Mouse (Mus musculus): ENCODE measurements at regions not wholly inside any gene's neighbourhood (a gene's known extent, or its start where the extent isn't known, plus 50 kb on each side); places are given as distances from the start of the nearest gene placed in this dataset.
A peak's percentile ranks its signal among the peaks of the same experiment; 100 is the strongest.
"Not testable (repeated sequence)": the region's sequence is repeated elsewhere in the genome, so short reads cannot be mapped to it uniquely, and the experiment has no call there.

GRCm38 (mm10) chr13:61805300-61805699, 235.4 kb upstream of the Cts3 start:
- not testable (repeated sequence) for DNase-seq

DNA sequence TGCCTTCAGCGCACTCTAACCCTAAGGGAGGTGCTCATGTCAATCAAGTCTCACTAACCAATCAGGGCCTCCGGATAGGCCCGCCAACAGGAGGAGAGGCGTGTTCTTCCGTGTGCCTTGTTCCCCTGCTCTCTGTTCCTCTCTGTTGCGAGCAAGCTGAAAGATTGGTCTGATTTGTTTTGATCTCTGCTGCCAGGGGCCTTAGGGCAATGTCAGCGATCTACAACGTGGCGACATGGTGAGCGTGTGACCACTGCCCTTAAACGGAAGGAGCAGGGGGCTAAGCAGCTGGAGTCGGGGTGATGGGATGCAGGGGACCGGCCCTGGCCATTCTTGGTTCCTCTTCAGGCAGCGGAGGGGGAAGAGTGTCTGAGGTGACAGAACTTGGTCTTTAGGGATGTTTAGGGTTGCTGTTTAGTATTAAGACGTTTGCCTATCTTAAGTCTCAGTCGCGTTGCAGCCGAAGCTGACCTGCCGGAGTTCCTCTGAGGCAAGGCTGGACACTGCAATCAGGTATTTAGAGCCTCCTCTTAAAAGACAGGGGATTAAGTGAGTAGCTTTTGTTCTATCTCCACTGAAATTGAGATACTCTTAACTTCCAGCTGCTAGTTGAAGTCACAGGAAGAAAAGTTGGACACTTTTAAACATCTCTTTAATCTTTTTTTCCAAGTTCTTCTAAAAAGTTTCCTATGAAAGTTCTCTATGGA, 234.4 kb upstream of the Cts3 start:
- peak; percentile 5 to 10 for DNase-seq

DNA sequence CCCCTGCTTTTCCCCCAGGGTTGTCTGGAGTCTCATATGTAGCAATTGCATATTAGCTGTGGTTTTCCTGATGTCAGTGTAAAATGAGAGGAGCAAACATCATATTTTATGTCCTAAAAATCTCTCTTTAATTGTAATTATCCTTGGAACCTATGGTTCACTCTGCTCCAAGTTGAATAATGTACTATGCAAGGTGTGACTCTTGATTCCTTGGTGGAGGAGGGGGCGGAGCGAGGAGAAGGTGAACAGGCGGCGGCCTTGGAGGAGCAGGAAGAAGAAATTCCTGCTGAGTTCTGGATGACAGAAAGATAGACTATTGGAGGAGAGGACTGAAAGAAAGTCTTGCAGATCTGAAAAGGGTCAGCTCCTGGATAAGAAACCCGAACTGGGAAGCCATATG, 233.8 kb upstream of the Cts3 start:
- not testable (repeated sequence) for DNase-seq

- not testable (repeated sequence) for DNase-seq
These were observed 193.5 kb upstream of the Cts3 start for GRCm38 (mm10) chr13:61763457-61763856.

All from cerebellum, postnatal 14 days (tissue).